In genomic region chr13:74305780-74306179, GRCm38 (mm10) we compare ENCODE assay signal across 20 mouse cellular contexts. TPM values are rescaled to one million over a fixed set of nuclear protein-coding genes. Genes with fewer than 3 reads are reported as not detected.
"Had no signal": no experiment of that assay in that cellular context is flagged by ENCODE, and none has a peak within 500 bp of the region (broad histone marks: within the 10 kb centered on the region; RNA-seq: fewer than 3 reads in every experiment).

No protein-coding gene starts in this region.

- DNase-seq: left cerebral cortex, postnatal 4 days; liver; liver, embryonic 13.5 days; liver, postnatal 0 days; lung, adult 18-20 months; lung, adult 2 months; lung, embryonic 14.5 days; lung, postnatal 10 days; lung, postnatal 14 days; lung, postnatal 36 days; lung, postnatal 4 days; midbrain, embryonic 14.5 days had no signal

RNA-seq across cellular contexts. Expression of gene Lrrc14b, which starts 58.0 kb away (rescaled TPM):
- total RNA-seq: left cerebral cortex, postnatal 10 days; left cerebral cortex, postnatal 14 days; left cerebral cortex, postnatal 36 days; left cerebral cortex, postnatal 4 days; megakaryocyte progenitor cell, adult 5-6 weeks; megakaryocyte, adult 5-6 weeks; megakaryocyte-erythroid progenitor cell, adult 5-6 weeks; midbrain, postnatal 0 days; monocyte, adult 5-6 weeks had no signal
